Mouse (Mus musculus) thymus, adult 2 months (tissue): ENCODE results near the gene Itga5. TPM values are rescaled to one million over a fixed set of nuclear protein-coding genes. Genes with fewer than 3 reads are reported as not detected.

Source experiments
- DNase-seq: peaks from one replicate; pipeline ENCODE4 v3.0.0; 2021
- H3K27ac ChIP-seq: fragments of 200-500 bp; 2 replicates; pipeline ENCODE4 v1.5.1; 2012; ENCODE audit warnings: low read length, control low read depth; ENCODE audit not compliant: control insufficient read depth, insufficient read depth
- H3K27me3 ChIP-seq: fragments of 200-500 bp; 2 replicates; pipeline ENCODE4 v1.6.1; 2012; ENCODE audit warnings: mild to moderate bottlenecking, low read length, moderate library complexity, mixed read lengths; ENCODE audit not compliant: control insufficient read depth, insufficient read depth
- H3K36me3 ChIP-seq: fragments of 200-500 bp; 2 replicates; pipeline ENCODE4 v1.6.1; 2012; ENCODE audit warnings: mild to moderate bottlenecking, low read length, moderate library complexity; ENCODE audit not compliant: control insufficient read depth, insufficient read depth
- H3K4me1 ChIP-seq: fragments of 200-500 bp; replicated peaks from 2 replicates; pipeline ENCODE4 v1.6.1; 2012; ENCODE audit warnings: low read length; ENCODE audit not compliant: control insufficient read depth, insufficient read depth
- H3K4me3 ChIP-seq: fragments of 200-500 bp; 2 replicates; pipeline ENCODE4 v1.5.1; 2012; ENCODE audit warnings: mild to moderate bottlenecking, low read length, control low read depth, moderate library complexity; ENCODE audit not compliant: control insufficient read depth, insufficient read depth
- CTCF ChIP-seq: fragments of 200-500 bp; IDR thresholded peaks from 2 replicates; pipeline ENCODE4 v1.5.1; 2012; ENCODE audit warnings: mild to moderate bottlenecking, control low read depth, low read length, moderate library complexity, borderline replicate concordance; ENCODE audit not compliant: control insufficient read depth, poor library complexity, insufficient read depth; ENCODE audit errors: extremely low read depth
- POLR2A ChIP-seq: fragments of 200-500 bp; IDR thresholded peaks from 2 replicates; pipeline ENCODE4 v1.6.1; 2012; ENCODE audit warnings: mild to moderate bottlenecking, low read length, control low read depth, moderate library complexity; ENCODE audit not compliant: control insufficient read depth, poor library complexity, insufficient read depth; ENCODE audit errors: extremely low read depth
- WGBS: fragments of 180-500 bp; shearing (Covaris S2); methylation state at CpG from one replicate; pipeline ENCODE4 v1.1.7; 2018; 5-methylcytosine and 5-hydroxymethylcytosine counted together
- polyA plus RNA-seq: library from polyadenylated mRNA; depleted of rRNA; stranded (reverse); fragments of >200 nt; gene quantifications from 2 replicates; pipeline ENCODE4 v1.2.3, GENCODE M21; 2012

The Itga5 gene
- polyA plus RNA-seq, 1 experiment = 20.7 TPM

DNA sequence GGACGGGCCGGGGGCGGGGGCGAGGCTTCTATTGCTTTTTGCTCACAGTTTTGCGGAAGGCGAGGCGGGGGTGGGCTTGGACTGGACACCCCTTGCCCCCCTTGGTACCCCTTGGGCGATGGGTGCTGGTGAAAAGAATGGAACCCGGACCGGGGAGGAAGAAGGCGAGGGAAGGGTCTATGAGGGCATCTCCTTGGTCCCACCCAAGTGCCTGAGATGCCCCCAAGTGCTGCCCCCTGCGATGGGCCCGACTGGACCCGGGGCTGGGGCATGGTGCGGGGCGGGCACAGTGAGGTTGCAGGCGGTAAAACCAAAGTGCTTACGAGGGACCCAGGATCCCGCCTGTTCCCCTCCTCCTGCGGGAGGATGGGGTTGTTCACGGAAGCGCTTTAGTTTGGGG is 52.4 kb downstream of the Itga5 start:
- Histone ChIP-seq H3K4me1 (no peaks in the 10 kb centered on the region), H3K27me3 (no peaks in the 10 kb centered on the region), H3K27ac (no peak overlapping the region), H3K4me3 (no peak overlapping the region), H3K36me3 (no peaks in the 10 kb centered on the region)
- no peak for DNase-seq
- TF ChIP-seq CTCF = no peak
- TF ChIP-seq POLR2A = no peak
- WGBS = 94% methylated on average over 22 of the region's 22 CpGs

DNA sequence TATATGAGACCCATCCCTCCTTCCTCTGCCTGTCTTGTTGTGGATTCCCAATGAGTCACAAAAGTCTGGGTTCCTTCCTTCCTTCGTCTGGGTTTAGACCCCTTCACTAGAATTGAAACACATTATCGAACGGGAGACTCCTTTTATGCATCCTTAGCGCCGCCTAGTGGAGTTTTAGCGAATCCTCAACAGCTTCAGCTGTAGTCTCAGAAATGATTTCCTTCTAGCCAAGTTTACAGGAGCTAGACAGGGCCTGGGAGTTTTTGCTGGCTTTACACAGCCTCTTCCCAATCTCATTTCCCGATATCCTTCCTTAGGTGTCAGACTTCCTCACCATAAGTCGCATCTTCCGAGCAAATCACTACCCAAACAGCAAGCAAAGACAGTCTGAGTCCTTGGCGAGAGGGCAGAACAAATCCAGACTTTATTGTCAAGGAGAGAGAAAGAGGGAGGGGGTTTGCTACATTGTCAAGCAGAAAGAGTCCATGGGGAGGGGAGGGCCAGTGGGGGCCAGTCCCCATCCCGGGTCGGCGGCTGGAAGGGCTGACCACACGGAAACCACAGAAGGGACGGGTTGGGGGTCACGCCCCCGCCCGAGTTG is 53.0 kb downstream of the Itga5 start:
- Histone ChIP-seq H3K4me3 (no peak overlapping the region), H3K27ac (no peak overlapping the region), H3K4me1 (no peaks in the 10 kb centered on the region), H3K36me3 (no peaks in the 10 kb centered on the region), H3K27me3 (no peaks in the 10 kb centered on the region)
- peak; percentile 39 for DNase-seq
- TF ChIP-seq POLR2A = no peak
- no peak for TF ChIP-seq CTCF
- 50% methylated on average over 18 of the region's 18 CpGs for WGBS

DNA sequence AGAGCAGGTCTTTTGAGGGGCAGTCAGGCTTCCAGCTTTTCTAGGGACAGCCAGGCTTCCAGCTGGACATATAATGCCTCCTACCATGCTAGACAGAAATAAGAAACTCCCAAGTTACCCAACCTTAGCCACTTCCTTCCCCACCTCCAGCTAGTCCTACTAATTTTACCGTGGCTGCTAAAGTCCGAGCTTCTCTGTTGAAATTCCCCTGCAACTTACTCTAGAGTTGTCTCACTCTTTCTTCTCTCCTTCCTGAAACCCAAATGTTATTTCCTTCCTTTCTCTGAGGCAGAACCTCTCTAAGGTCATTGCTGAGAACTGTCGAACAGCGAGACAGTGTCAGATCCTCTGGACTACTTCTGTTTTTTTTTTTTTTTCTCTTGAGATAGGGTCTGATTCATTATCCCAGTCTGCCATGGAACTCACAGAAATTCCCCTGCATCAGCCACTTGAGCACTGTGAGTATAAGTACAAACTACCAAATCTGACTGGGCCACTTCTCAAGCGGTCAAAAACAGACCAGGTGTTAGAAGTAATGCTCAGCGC is 56.1 kb downstream of the Itga5 start, which contains the start of gene Gpr84:
Gene Gpr84 (minus strand): TSS at position 248 of the 546 bp plus-strand sequence.
- Histone ChIP-seq H3K4me3 (no peak within 1 kb of the TSS), H3K36me3 (no peaks in the 10 kb centered on the region), H3K4me1 (peaks cover 5% of the 10 kb centered on the region), H3K27ac (no peak within 1 kb of the TSS), H3K27me3 (no peaks in the 10 kb centered on the region)
- TF ChIP-seq POLR2A (no peak), CTCF (no peak)
- DNase-seq = no peak
- 14% methylated on average over 6 of the region's 6 CpGs for WGBS

DNA sequence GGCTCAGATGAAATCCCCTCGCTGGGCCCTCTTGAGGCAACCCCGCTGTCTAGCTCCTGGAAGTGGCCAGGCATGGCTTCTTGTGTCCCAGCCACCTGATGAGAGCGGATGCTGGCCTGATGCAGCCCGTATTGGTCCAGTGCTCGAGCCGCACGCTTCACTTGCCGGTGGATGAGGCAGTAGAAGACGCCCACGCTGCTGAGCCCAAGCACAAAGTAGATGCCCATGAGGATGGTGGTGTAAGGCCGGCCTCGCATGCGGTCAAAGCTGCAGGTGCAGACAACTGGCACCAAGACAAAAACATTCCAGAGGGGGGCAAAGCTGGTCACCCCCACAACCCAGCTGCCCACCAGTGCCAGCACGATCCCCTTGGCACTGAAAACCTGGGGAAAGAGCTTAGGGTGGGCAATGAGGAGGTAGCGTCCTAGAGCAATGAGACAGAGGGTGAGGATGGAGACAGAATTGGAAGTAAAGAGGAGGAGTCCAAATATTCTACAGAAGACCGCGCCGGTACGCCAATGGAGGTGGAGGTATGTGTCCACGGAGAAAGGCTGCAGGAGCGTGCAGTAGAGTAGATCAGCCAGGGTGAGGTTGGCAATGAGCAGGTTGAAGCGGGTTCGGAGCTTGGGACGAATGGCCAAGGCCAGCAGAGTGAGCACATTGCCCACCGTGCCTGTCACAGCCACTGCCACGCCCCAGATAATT is 57.5 kb downstream of the Itga5 start:
- no peak overlapping the region for H3K27ac ChIP-seq
- 94% methylated on average over 26 of the region's 26 CpGs for WGBS

DNA sequence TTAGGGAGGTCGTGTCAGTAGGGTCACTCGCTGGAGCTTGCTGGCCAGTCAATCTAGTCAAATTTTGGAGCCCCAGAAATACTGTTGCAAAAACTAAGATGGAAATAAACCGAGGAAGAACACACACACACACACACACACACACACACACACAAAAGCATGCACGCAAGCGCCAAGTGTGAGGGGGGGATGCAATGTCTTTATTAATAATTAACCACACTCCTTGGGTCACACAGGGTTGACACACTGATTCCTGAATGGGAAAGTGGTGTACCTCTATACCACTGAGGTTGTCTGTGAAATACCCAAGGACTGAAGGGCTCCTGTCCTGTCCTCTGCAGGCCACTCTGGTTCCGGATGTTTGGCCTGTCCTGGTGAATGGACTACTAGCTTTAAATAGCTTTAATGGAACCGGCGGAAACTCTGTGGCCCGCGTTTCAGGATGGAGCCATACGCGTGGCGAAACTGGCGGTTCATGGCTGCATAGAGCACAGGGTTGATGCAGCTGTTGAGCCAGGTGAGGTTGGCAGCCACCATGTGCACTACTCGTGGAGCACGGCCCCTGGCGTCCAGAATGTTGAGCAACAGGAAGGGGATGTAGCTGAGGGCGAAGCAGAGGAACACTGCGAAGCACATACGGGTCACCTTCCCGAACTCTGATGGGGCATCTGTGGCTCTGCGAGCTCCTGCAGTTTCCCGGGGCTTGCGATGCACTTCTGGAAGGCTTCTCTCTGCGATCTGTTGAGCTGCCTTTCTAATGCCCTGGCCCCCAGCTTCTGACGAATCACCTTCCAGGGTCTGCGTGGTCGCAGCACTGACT is 58.3 kb downstream of the Itga5 start:
- no peak for DNase-seq

More for the DNA sequence above, 57.5 kb downstream of the Itga5 start:
- no peak overlapping the region for H3K4me3 ChIP-seq
- no peak for DNase-seq
- H3K36me3 ChIP-seq = no peaks in the 10 kb centered on the region
- TF ChIP-seq CTCF = no peak
- TF ChIP-seq POLR2A = no peak
- peaks cover 11% of the 10 kb centered on the region for H3K4me1 ChIP-seq
- no peaks in the 10 kb centered on the region for H3K27me3 ChIP-seq

DNA sequence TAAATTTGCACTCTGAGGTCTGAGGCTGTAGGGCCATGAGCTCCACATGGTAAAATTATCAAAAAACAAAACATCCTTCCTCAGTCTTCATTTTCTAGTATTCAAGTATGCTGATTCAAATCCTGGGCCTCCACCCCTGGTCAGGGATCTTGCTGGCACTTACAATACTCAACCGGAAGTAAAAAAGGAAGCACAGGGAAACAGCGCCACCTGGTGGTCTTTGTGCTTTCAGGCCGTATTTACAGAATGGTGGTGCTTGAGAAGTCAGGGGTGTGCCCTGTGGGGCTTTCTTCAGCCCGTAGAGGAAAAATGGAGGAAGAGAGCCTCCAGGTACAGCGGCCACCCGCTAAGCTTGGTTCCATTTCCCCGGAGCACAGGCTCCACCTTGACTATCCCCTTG is 59.4 kb downstream of the Itga5 start:
- Histone ChIP-seq H3K4me3 (no peak overlapping the region), H3K4me1 (peaks cover 11% of the 10 kb centered on the region), H3K27me3 (no peaks in the 10 kb centered on the region), H3K27ac (no peak overlapping the region), H3K36me3 (no peaks in the 10 kb centered on the region)
- TF ChIP-seq CTCF = peak; percentile 46; the same call in 1 of the 2 replicates
- no peak for TF ChIP-seq POLR2A
- DNase-seq = peak; percentile 90
- WGBS = 1% methylated on average over 7 of the region's 7 CpGs

More for the DNA sequence above, 58.3 kb downstream of the Itga5 start:
- no peaks in the 10 kb centered on the region for H3K36me3 ChIP-seq
- H3K27ac ChIP-seq = no peak overlapping the region
- TF ChIP-seq POLR2A (no peak), CTCF (no peak)
- H3K27me3 ChIP-seq = no peaks in the 10 kb centered on the region
- H3K4me3 ChIP-seq = no peak overlapping the region
- H3K4me1 ChIP-seq = peaks cover 11% of the 10 kb centered on the region
- 49% methylated on average over 28 of the region's 28 CpGs for WGBS
